Mouse (Mus musculus) embryo, embryonic 10.5 days (tissue): ENCODE measurements around the gene Rprd1b.

Source experiments
- DNase-seq: peaks from one replicate; pipeline ENCODE4 v3.0.0-alpha.2; 2015; ENCODE audit warnings: low spot score

Rprd1b gene

GRCm38 (mm10) chr2:158080622-158081241 is 52.4 kb downstream of the Rprd1b start:
- no peak for DNase-seq

- DNase-seq, result no peak
These were observed 56.2 kb downstream of the Rprd1b start for GRCm38 (mm10) chr2:158084486-158084885.

- no peak for DNase-seq
These were observed 61.8 kb downstream of the Rprd1b start for GRCm38 (mm10) chr2:158090096-158090495.

- DNase-seq, result no peak
These were observed 65.0 kb downstream of the Rprd1b start for GRCm38 (mm10) chr2:158093345-158093744.

- DNase-seq, result no peak
These were observed 66.0 kb downstream of the Rprd1b start for GRCm38 (mm10) chr2:158094300-158094699.

- no peak for DNase-seq
These were observed 66.5 kb downstream of the Rprd1b start for GRCm38 (mm10) chr2:158094846-158095245.

GRCm38 (mm10) chr2:158097071-158097470 is 68.8 kb downstream of the Rprd1b start:
- DNase-seq, result no peak

- no peak for DNase-seq
These were observed 70.4 kb downstream of the Rprd1b start for GRCm38 (mm10) chr2:158098730-158099129.

GRCm38 (mm10) chr2:158099537-158099936 is 71.2 kb downstream of the Rprd1b start:
- DNase-seq, result no peak

GRCm38 (mm10) chr2:158101768-158102167 is 73.5 kb downstream of the Rprd1b start:
- no peak for DNase-seq

GRCm38 (mm10) chr2:158104966-158105365 is 76.7 kb downstream of the Rprd1b start:
- DNase-seq, result no peak

- no peak for DNase-seq
These were observed 77.3 kb downstream of the Rprd1b start for GRCm38 (mm10) chr2:158105605-158106004.

- peak; percentile 82 for DNase-seq
These were observed 78.8 kb downstream of the Rprd1b start for GRCm38 (mm10) chr2:158106947-158107587.

- DNase-seq, result no peak
These were observed 81.2 kb downstream of the Rprd1b start for GRCm38 (mm10) chr2:158109516-158109915.

GRCm38 (mm10) chr2:158113591-158114257 is 85.4 kb downstream of the Rprd1b start:
- peak; percentile 19 for DNase-seq

GRCm38 (mm10) chr2:158114931-158115330 is 86.6 kb downstream of the Rprd1b start:
- no peak for DNase-seq

- no peak for DNase-seq
These were observed 87.6 kb downstream of the Rprd1b start for GRCm38 (mm10) chr2:158115838-158116453.

GRCm38 (mm10) chr2:158116653-158117052 is 88.4 kb downstream of the Rprd1b start:
- no peak for DNase-seq

- DNase-seq, result no peak
These were observed 90.8 kb downstream of the Rprd1b start for GRCm38 (mm10) chr2:158119145-158119544.

- DNase-seq, result no peak
These were observed 91.9 kb downstream of the Rprd1b start for GRCm38 (mm10) chr2:158120211-158120610.

GRCm38 (mm10) chr2:158120868-158121267 is 92.6 kb downstream of the Rprd1b start:
- no peak for DNase-seq

- no peak for DNase-seq
These were observed 93.5 kb downstream of the Rprd1b start for GRCm38 (mm10) chr2:158121645-158122326.
